Mouse (Mus musculus) myocyte (in vitro differentiated cells): ENCODE results near the gene Tmbim1. TPM values are rescaled to one million over a fixed set of nuclear protein-coding genes. Genes with fewer than 3 reads are reported as not detected.

ENCODE experiments used
- H3K27me3 ChIP-seq: one replicate; pipeline ENCODE4 v1.6.1; 2011; ENCODE audit not compliant: control insufficient read depth, insufficient read depth, insufficient read length
- H3K36me3 ChIP-seq: one replicate; pipeline ENCODE4 v1.6.1; 2011; ENCODE audit not compliant: control insufficient read depth, insufficient read depth
- H3K4me2 ChIP-seq: one replicate; pipeline ENCODE4 v1.6.1; 2011; ENCODE audit warnings: low read depth, control low read depth
- H3K4me3 ChIP-seq: one replicate; pipeline ENCODE4 v1.5.1; 2011; ENCODE audit warnings: mild to moderate bottlenecking, control low read depth, moderate library complexity
- H3K79me2 ChIP-seq: one replicate; pipeline ENCODE4 v1.6.1; 2011; ENCODE audit not compliant: control insufficient read depth, insufficient read depth
- H3ac ChIP-seq: one replicate; pipeline ENCODE4 v1.6.1; 2011; ENCODE audit not compliant: control insufficient read depth, insufficient read length
- CEBPB ChIP-seq: IDR thresholded peaks from 2 replicates; pipeline ENCODE4 v1.6.1; 2011; ENCODE audit warnings: mild to moderate bottlenecking, moderate library complexity; ENCODE audit not compliant: poor library complexity, insufficient read depth, severe bottlenecking
- E2F4 ChIP-seq: IDR thresholded peaks from one replicate; pipeline ENCODE4 v1.6.1; 2011; ENCODE audit warnings: mild to moderate bottlenecking, control low read depth, moderate library complexity; ENCODE audit not compliant: insufficient read depth
- MAX ChIP-seq: IDR thresholded peaks from one replicate; pipeline ENCODE4 v1.6.1; 2011; ENCODE audit warnings: low read depth, mild to moderate bottlenecking, control low read depth
- MYOD1 ChIP-seq, 3 experiments: IDR thresholded peaks; one replicate each; pipeline ENCODE4 v1.6.1; 2011; ENCODE audit warnings: control low read depth in 2 of 3, low read depth in 2 of 3, mild to moderate bottlenecking in 2 of 3, moderate library complexity in 1 of 3; ENCODE audit not compliant: insufficient read length in 2 of 3, control insufficient read depth in 1 of 3
- MYOG ChIP-seq, 3 experiments: IDR thresholded peaks; one replicate each; pipeline ENCODE4 v1.6.1; 2011; ENCODE audit warnings: control low read depth in 2 of 3, low read depth in 2 of 3, mild to moderate bottlenecking in 2 of 3; ENCODE audit not compliant: insufficient read length in 2 of 3, control insufficient read depth in 1 of 3, insufficient read depth in 1 of 3
- POLR2A ChIP-seq: IDR thresholded peaks from one replicate; pipeline ENCODE4 v1.6.1; 2011; ENCODE audit warnings: low read depth, mild to moderate bottlenecking, control low read depth, moderate library complexity; ENCODE audit not compliant: insufficient read length
- POLR2AphosphoS2 ChIP-seq: IDR thresholded peaks from one replicate; pipeline ENCODE4 v1.6.1; 2011; ENCODE audit warnings: low read depth, control low read depth; ENCODE audit not compliant: insufficient read length
- REST ChIP-seq: IDR thresholded peaks from one replicate; pipeline ENCODE4 v1.6.1; 2011; ENCODE audit warnings: mild to moderate bottlenecking, control low read depth, moderate library complexity; ENCODE audit not compliant: insufficient read depth, insufficient read length
- SRF ChIP-seq: IDR thresholded peaks from one replicate; pipeline ENCODE4 v1.6.1; 2011; ENCODE audit warnings: low read depth; ENCODE audit not compliant: control insufficient read depth, insufficient read length
- TCF12 ChIP-seq: IDR thresholded peaks from one replicate; pipeline ENCODE4 v1.6.1; 2011; ENCODE audit warnings: mild to moderate bottlenecking, control low read depth; ENCODE audit not compliant: poor library complexity, insufficient read depth, severe bottlenecking
- TCF3 ChIP-seq: IDR thresholded peaks from one replicate; pipeline ENCODE4 v1.6.1; 2011; ENCODE audit warnings: low read depth, control low read depth; ENCODE audit not compliant: insufficient read length
- USF1 ChIP-seq: IDR thresholded peaks from one replicate; pipeline ENCODE4 v1.6.1; 2011; ENCODE audit warnings: low read depth, mild to moderate bottlenecking, control low read depth, moderate library complexity
- polyA plus RNA-seq: library from polyadenylated mRNA; unstranded; fragments of >200 nt; fragmentation: generic; extraction: Trizol; gene quantifications from one replicate; pipeline ENCODE4 v1.2.1, GENCODE M21; 2012; ENCODE audit warnings: missing spikeins

Gene Tmbim1
- polyA plus RNA-seq, 1 experiment, result 178 TPM

DNA sequence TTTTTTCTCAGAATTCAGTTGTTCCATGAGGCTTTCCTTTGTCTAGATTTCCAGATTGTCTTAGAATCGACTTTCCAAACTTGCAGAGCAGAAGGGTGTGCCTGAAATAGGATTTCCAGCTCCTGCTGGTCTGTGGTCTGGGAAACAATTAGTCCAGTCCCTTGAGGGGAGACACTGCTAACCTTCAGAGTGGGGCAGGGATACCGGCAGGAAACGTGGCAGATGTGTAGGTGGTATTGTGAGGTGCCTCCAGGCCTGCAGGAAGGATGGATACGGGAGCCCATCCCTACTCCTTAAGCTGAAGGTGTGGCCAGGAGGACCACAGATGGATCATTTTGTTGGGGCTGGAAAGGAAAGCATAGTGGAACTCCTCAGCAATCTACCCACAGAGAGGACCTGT is 29.6 kb upstream of the Tmbim1 start:
- TF ChIP-seq MAX, result no peak
- TF ChIP-seq USF1, result no peak
- Histone ChIP-seq H3K79me2 (no peaks in the 10 kb centered on the region), H3K36me3 (no peaks in the 10 kb centered on the region), H3K4me2 (peak overlapping the region; percentile 6), H3K4me3 (no peak overlapping the region), H3K27me3 (no peaks in the 10 kb centered on the region), H3ac (no peak overlapping the region)

DNA sequence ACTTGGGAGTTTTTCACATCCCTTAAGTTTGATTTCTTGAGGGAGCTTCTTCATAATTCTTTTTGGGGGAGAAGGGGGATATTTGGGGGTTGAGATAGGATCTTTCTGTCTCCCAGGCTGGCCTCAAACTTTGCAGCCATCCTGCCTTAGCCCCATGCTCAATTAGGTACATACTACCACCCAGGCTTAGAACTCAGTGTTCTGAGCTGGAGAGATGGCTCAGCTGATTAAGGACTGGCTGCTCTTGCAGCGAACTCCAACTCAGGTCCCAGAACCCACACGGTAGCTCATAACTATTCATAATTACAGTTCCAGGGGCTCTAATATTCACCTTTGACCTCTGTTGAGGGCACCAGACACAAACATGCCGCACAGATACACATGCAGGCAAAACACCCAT is 29.2 kb upstream of the Tmbim1 start:
- peak overlapping the region; percentile 6 for H3K4me2 ChIP-seq
- no peaks in the 10 kb centered on the region for H3K79me2 ChIP-seq
- H3K27me3 ChIP-seq, result no peaks in the 10 kb centered on the region
- H3K36me3 ChIP-seq, result no peaks in the 10 kb centered on the region
- H3ac ChIP-seq, result no peak overlapping the region
- H3K4me3 ChIP-seq, result no peak overlapping the region
- TF ChIP-seq CEBPB, result no peak
- no peak for TF ChIP-seq E2F4
- TF ChIP-seq POLR2AphosphoS2, result no peak
- TF ChIP-seq MAX, result no peak
- no peak for TF ChIP-seq USF1
- no peak for TF ChIP-seq SRF
- no peak for TF ChIP-seq REST
- TF ChIP-seq POLR2A, result no peak
- TF ChIP-seq TCF12, result no peak
- no peak for TF ChIP-seq MYOD1 (IDR thresholded peaks at IDR 0.05; ENCODE audit: control insufficient read depth in 1 of 3, insufficient read length in 2 of 3, low read depth in 2 of 3)
- no peak for TF ChIP-seq MYOG (IDR thresholded peaks at IDR 0.05; ENCODE audit: control insufficient read depth in 1 of 3, insufficient read depth in 1 of 3, insufficient read length in 2 of 3, low read depth in 2 of 3)
- no peak for TF ChIP-seq TCF3

DNA sequence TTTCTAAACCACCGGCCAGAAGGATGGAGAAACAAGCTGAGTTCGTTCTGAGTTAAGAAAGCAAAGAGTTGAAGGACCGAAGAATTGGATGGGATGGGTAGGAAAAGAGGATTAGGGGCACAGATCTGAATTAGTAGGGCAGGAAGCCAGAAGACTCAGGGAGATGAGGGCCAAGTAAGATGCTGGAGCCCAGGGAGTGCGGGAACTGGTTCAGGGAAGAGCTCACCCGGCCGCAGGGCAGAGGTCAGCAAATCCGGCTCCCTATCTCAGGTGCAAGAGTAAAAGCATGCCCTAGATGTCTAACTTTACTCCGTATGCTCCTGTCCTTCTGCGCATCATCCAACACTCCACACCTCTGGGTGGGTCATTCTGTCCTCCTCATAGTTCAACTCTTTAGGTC is 27.5 kb upstream of the Tmbim1 start:
- H3ac ChIP-seq, result no peak overlapping the region
- H3K4me2 ChIP-seq, result peak overlapping the region; percentile 91
- no peaks in the 10 kb centered on the region for H3K27me3 ChIP-seq
- no peaks in the 10 kb centered on the region for H3K36me3 ChIP-seq
- TF ChIP-seq MYOG (IDR thresholded peaks at IDR 0.05; ENCODE audit: control insufficient read depth in 1 of 3, insufficient read depth in 1 of 3, insufficient read length in 2 of 3, low read depth in 2 of 3) (no peak), TCF12 (no peak), POLR2AphosphoS2 (no peak)
- H3K4me3 ChIP-seq, result peak overlapping the region; percentile 32
- no peaks in the 10 kb centered on the region for H3K79me2 ChIP-seq

DNA sequence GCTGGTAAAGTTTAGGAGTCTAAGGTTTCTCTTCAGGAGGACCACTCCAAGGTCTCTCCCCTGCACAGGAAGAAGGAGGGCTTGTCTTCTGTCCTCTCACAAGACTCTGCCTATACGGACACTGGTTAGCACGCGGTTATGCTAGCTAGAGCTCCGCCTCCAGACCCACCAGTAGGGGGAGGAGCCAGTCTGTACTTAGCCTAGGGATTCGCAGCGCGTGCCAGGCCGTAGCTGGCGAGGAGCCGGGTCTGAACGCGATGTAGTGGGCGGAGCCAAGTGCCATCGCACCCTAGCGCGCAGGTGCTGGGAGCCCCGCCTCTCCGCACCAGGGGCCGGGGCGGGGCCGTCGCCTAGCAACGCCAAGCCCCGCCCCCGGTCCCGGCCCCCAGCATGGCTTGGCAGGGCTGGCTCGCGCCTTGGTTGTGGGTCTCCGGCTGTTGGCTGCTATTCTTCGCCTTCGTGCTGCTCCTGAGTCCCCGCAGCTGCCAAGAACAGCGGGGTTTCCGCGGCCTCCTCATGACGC is 26.9 kb upstream of the Tmbim1 start:
- Histone ChIP-seq H3K79me2 (no peaks in the 10 kb centered on the region), H3K4me2 (peak overlapping the region; percentile 91), H3ac (no peak overlapping the region), H3K4me3 (peak overlapping the region; percentile 32), H3K27me3 (no peaks in the 10 kb centered on the region), H3K36me3 (no peaks in the 10 kb centered on the region)
- TF ChIP-seq MYOG (IDR thresholded peaks at IDR 0.05; ENCODE audit: control insufficient read depth in 1 of 3, insufficient read depth in 1 of 3, insufficient read length in 2 of 3, low read depth in 2 of 3), result peak in 2 of 3 experiments; percentile 43 to 78
- peak; percentile 58 for TF ChIP-seq POLR2A
- TF ChIP-seq MYOD1 (IDR thresholded peaks at IDR 0.05; ENCODE audit: control insufficient read depth in 1 of 3, insufficient read length in 2 of 3, low read depth in 2 of 3), result peak in 2 of 3 experiments; percentile 26 to 56
- no peak for TF ChIP-seq CEBPB
- TF ChIP-seq POLR2AphosphoS2, result no peak
- TF ChIP-seq REST, result no peak
- no peak for TF ChIP-seq TCF12
- TF ChIP-seq SRF, result no peak
- TF ChIP-seq USF1, result no peak

DNA sequence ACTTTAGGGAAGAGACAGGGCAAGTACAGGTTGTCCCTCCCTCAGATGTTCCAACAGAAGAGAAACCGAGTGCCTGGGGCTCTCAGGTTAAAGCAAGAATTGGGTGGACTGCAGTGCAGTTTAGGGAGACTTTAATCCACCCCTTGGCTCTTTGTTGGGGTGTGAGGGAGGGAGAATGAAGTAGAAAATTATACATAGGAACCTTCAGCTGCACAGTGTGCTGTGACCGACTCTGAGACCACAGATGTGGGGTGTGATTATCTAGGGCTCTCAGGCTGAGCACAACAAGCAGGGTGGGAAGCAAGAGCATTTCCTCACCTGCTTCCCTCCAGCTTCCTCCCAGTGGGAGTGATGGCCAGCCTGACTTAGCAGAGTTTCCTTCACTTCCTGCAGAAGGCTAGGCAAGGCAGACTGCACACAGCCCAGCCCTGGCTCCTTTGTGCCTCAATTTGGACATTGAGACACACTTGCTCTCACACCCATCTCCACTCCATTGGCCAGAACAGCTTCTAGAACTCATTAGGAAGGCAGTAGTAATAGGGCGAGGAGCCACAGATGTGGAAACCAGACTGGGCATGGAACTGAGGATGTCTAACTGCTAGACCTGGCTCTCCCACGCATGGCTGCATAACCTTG is 25.7 kb upstream of the Tmbim1 start:
- no peak for TF ChIP-seq POLR2A
- no peak for TF ChIP-seq MYOG (IDR thresholded peaks at IDR 0.05; ENCODE audit: control insufficient read depth in 1 of 3, insufficient read depth in 1 of 3, insufficient read length in 2 of 3, low read depth in 2 of 3)
- TF ChIP-seq SRF, result no peak
- TF ChIP-seq REST, result no peak
- no peak for TF ChIP-seq MYOD1 (IDR thresholded peaks at IDR 0.05; ENCODE audit: control insufficient read depth in 1 of 3, insufficient read length in 2 of 3, low read depth in 2 of 3)
- no peak for TF ChIP-seq TCF12
- no peak for TF ChIP-seq MAX
- Histone ChIP-seq H3K36me3 (no peaks in the 10 kb centered on the region), H3K4me2 (no peak overlapping the region), H3K79me2 (no peaks in the 10 kb centered on the region), H3ac (no peak overlapping the region), H3K4me3 (no peak overlapping the region), H3K27me3 (no peaks in the 10 kb centered on the region)
